Mouse (Mus musculus) forebrain, embryonic 10.5 days (tissue): ENCODE data around the gene Elmo1. TPM values are rescaled to one million over a fixed set of nuclear protein-coding genes. Genes with fewer than 3 reads are reported as not detected.

Experiments used
- DNase-seq: peaks from one replicate; pipeline ENCODE4 v3.0.0-alpha.2; 2017; ENCODE audit warnings: low spot score; ENCODE audit errors: extremely low spot score
- H3K27ac ChIP-seq: fragments of 300-500 bp; sonication (generic); 2 replicates; pipeline ENCODE4 v1.5.1; 2016; ENCODE audit warnings: mild to moderate bottlenecking
- H3K27me3 ChIP-seq: fragments of 300-500 bp; sonication (generic); 2 replicates; pipeline ENCODE4 v1.6.1; 2016; ENCODE audit warnings: mild to moderate bottlenecking; ENCODE audit not compliant: poor library complexity, severe bottlenecking
- H3K36me3 ChIP-seq: fragments of 300-500 bp; sonication (generic); replicated peaks from 2 replicates; pipeline ENCODE4 v1.6.1; 2016; ENCODE audit warnings: mild to moderate bottlenecking, moderate library complexity
- H3K4me1 ChIP-seq: fragments of 300-500 bp; sonication (generic); 2 replicates; pipeline ENCODE4 v1.6.1; 2016
- H3K4me3 ChIP-seq: fragments of 300-500 bp; sonication (generic); 2 replicates; pipeline ENCODE4 v1.5.1; 2016; ENCODE audit warnings: mild to moderate bottlenecking, moderate library complexity
- H3K9me3 ChIP-seq: fragments of 300-500 bp; sonication (generic); 2 replicates; pipeline ENCODE4 v1.6.1; 2016; ENCODE audit warnings: mild to moderate bottlenecking, moderate library complexity
- WGBS: fragments of 180-500 bp; shearing (Covaris S2); methylation state at CpG from one replicate; pipeline ENCODE4 v1.1.7; 2016; 5-methylcytosine and 5-hydroxymethylcytosine counted together
- polyA plus RNA-seq: library from polyadenylated mRNA; unstranded; fragments of >200 nt; fragmentation: Nextera tagmentation; extraction: Ambion mirVana; gene quantifications from 2 replicates; pipeline ENCODE4 v1.2.1, GENCODE M21; 2016

Gene Elmo1
- polyA plus RNA-seq, 1 experiment from 2014 or later: 8.9 TPM

DNA sequence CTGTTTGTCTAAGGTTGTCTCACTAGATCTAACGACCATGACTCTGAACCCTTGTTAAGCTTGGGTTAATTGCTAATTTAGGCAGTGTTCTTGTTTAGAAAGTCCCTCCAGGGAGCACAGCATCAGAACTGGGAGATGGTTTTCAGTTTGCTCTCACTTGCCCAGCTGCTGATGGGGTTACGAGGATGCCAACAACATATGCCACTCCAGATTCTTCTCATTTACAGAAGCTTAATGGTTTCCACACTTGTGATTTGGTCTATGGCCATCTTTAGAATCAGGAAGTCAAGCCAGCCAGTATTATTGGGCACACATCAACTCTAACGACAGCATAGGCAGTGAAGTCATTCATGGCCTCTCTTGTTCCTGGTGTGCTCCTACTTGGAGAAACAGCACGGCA lies 427.3 kb downstream of the Elmo1 start:
- H3K27ac ChIP-seq: no peak overlapping the region
- H3K4me1 ChIP-seq: peaks cover 2% of the 10 kb centered on the region; the same call in 1 of the 2 replicates
- H3K4me3 ChIP-seq: no peak overlapping the region
- 85% methylated on average over 4 of the region's 4 CpGs for WGBS
- H3K9me3 ChIP-seq: no peaks in the 10 kb centered on the region
- no peak for DNase-seq
- no peaks in the 10 kb centered on the region for H3K27me3 ChIP-seq
- no peaks in the 10 kb centered on the region for H3K36me3 ChIP-seq

DNA sequence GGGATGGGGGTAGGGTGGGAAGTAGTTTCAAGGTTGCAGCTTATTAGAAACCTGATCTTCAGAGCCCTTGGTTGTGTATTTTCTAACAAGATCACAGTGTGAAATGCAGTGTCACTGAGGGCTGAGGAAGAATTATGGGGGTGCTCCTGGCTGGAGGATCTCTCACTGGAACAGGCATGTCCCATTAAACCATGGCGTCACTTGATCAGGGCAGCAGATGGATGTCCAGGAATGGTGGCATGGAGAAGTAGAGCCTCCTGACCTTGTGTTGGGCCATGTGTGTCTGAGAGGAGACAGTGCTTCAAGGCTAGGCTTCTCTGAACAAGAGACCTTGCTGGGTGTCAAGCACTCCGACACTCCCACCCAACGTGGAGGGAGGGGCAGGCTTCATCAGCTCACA lies 431.1 kb downstream of the Elmo1 start:
- H3K27ac ChIP-seq: no peak overlapping the region
- no peaks in the 10 kb centered on the region for H3K36me3 ChIP-seq
- H3K4me1 ChIP-seq: no peaks in the 10 kb centered on the region
- H3K4me3 ChIP-seq: no peak overlapping the region
- H3K9me3 ChIP-seq: no peaks in the 10 kb centered on the region
- WGBS: 89% methylated on average over 3 of the region's 3 CpGs
- no peaks in the 10 kb centered on the region for H3K27me3 ChIP-seq
- no peak for DNase-seq

DNA sequence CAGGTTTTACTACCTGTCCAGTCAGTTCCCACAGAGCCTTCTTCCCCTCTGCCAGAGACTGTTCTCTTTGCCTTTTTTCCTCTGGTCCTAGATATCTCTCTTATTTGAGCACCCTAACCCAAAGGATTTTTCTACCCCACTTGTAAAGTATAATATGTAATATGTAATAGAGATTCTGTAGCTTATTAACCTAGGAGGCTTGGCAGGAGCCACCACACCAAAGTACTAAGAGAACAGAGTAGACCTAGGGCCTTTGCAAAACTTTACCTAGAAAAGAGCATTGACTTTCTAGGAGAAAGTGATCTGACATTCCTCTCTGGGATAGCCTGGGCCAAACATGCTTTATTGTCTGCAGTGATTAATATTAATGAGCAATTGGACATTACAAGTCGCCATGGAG lies 433.3 kb downstream of the Elmo1 start:
- H3K27me3 ChIP-seq: no peaks in the 10 kb centered on the region
- H3K27ac ChIP-seq: no peak overlapping the region
- H3K4me3 ChIP-seq: no peak overlapping the region
- WGBS: 80% methylated on average over 1 of the region's 1 CpGs
- no peaks in the 10 kb centered on the region for H3K9me3 ChIP-seq
- no peak for DNase-seq
- no peaks in the 10 kb centered on the region for H3K36me3 ChIP-seq
- no peaks in the 10 kb centered on the region for H3K4me1 ChIP-seq

DNA sequence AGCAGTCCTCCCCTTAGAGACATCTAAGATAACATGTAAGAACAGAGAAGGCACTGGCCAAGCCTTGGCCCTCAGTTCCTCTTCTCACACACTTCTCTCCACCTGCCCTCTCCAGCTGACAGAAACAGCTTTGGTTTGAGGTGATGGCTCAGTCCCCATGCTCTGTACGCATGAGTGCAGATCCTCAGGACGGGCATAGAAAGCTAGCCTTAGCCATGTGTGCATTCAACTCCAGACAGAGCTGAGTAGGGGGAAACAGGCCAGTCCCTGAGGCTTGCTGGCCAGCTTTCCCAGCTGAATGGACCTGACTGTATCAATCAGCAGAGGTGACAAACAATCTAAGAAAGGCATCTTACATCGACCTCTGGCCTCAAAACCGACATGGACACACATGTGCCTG lies 435.4 kb downstream of the Elmo1 start:
- H3K27ac ChIP-seq: no peak overlapping the region
- H3K27me3 ChIP-seq: no peaks in the 10 kb centered on the region
- H3K4me1 ChIP-seq: no peaks in the 10 kb centered on the region
- no peak for DNase-seq
- H3K9me3 ChIP-seq: no peaks in the 10 kb centered on the region
- 84% methylated on average over 4 of the region's 4 CpGs for WGBS
- no peak overlapping the region for H3K4me3 ChIP-seq
- no peaks in the 10 kb centered on the region for H3K36me3 ChIP-seq

DNA sequence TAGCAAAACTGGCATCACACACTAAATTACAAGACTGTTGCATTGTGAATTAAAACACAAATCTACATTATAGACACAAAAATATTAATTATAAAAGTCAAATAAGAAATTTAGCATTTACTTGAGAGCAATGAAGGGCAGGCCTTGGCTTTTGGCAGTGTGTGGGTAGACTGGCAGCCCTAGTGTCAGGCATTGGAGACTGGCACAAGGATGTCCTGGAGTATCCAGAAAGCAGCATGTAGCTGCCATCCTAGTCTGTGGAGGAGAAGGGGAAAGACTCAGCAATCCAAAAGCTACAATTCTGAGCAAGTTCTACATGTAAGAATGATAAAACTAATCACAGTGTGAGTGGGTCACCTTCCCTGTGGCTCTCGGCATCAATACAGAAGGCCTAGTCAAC lies 446.7 kb downstream of the Elmo1 start:
- Histone ChIP-seq H3K27ac (no peak overlapping the region), H3K9me3 (no peaks in the 10 kb centered on the region), H3K4me3 (no peak overlapping the region), H3K4me1 (no peaks in the 10 kb centered on the region), H3K27me3 (no peaks in the 10 kb centered on the region), H3K36me3 (no peaks in the 10 kb centered on the region)
- 93% methylated on average over 1 of the region's 1 CpGs for WGBS
- no peak for DNase-seq

DNA sequence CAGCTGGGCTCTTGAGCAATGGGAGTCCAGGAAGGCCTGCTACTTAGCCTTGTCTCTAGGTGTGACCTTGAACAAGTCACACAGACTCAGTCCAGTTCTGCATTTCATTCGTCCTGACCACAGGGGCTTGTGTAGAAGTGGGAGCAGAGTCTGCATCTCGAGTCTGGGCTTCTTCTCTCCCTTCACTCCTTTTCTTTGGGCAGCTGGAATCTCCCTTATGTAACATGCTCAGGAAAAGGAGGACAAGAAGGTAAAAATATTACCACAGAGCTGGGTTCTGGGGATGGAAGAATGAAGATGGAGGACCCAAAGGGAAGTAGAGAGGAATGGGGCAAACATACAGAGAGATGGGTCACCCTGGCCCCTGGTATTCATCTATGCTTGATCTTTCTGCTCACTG lies 447.1 kb downstream of the Elmo1 start:
- no peak overlapping the region for H3K27ac ChIP-seq
- H3K9me3 ChIP-seq: no peaks in the 10 kb centered on the region
- no peaks in the 10 kb centered on the region for H3K4me1 ChIP-seq
- no peak overlapping the region for H3K4me3 ChIP-seq
- 82% methylated on average over 2 of the region's 2 CpGs for WGBS
- H3K36me3 ChIP-seq: no peaks in the 10 kb centered on the region
- no peaks in the 10 kb centered on the region for H3K27me3 ChIP-seq
- no peak for DNase-seq

DNA sequence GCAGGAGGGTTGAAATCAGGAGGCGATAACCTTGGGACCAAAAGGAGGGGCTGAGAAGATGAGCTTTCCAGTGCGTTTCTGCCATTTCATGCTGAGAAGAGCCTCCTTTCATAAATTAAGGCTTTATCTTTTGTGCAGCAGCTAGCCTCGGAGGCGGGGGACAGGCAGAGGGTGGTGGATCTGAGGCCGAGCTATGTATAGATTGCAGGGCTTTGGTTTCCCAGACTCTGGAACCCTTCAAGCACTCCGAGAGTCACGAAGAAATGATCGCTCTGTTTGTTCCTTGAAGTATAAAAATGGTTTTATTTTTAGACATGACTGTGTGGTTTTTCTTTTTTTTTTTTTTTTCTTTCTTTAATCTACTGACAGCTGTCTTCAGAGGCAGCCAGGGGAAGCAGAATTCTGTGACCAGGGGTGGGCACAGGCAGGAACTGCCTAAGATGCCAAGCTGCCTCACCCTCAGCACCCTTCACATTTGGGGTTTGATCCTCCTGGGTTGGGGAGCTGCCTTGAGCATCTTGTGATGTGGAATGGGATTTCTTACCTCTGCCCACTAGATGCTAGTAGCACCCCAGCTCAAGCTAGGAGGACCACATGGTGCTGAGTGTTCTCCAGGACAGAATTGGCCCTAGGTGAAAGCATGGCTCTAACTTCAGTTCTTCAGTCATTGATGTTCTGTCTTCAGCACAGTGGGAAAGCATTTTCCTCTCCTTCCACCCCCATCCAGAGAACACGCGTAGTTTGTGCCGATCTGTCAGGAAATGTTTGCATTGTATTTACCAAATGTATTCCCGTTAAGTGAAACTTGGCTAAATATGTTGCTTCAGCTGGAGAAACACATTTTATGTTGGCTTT lies 448.0 kb downstream of the Elmo1 start:
- Histone ChIP-seq H3K27me3 (no peaks in the 10 kb centered on the region), H3K4me1 (no peaks in the 10 kb centered on the region), H3K27ac (no peak overlapping the region), H3K9me3 (no peaks in the 10 kb centered on the region), H3K36me3 (no peaks in the 10 kb centered on the region), H3K4me3 (no peak overlapping the region)
- 83% methylated on average over 12 of the region's 12 CpGs for WGBS
- no peak for DNase-seq

DNA sequence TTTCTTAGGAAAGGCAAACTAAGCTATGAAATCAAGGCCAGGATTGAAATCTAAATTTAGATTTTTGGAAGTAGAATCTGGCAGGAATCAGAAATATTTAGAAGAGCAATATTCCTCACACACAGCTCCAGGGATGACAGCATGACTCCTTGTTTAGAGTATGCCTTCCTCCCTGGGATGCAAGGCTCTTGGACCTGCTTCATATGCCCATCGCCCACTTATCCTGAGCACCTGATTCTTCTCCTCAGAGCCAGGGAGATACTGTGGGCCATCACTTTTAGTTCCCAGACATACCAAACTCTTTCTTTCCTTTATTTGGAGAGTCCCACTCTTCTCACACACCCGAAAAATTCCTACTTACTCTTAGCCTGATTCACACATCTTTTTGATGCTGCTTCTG lies 449.2 kb downstream of the Elmo1 start:
- Histone ChIP-seq H3K4me3 (no peak overlapping the region), H3K27me3 (no peaks in the 10 kb centered on the region), H3K27ac (no peak overlapping the region), H3K4me1 (no peaks in the 10 kb centered on the region), H3K9me3 (no peaks in the 10 kb centered on the region), H3K36me3 (no peaks in the 10 kb centered on the region)
- 89% methylated on average over 2 of the region's 2 CpGs for WGBS
- no peak for DNase-seq

DNA sequence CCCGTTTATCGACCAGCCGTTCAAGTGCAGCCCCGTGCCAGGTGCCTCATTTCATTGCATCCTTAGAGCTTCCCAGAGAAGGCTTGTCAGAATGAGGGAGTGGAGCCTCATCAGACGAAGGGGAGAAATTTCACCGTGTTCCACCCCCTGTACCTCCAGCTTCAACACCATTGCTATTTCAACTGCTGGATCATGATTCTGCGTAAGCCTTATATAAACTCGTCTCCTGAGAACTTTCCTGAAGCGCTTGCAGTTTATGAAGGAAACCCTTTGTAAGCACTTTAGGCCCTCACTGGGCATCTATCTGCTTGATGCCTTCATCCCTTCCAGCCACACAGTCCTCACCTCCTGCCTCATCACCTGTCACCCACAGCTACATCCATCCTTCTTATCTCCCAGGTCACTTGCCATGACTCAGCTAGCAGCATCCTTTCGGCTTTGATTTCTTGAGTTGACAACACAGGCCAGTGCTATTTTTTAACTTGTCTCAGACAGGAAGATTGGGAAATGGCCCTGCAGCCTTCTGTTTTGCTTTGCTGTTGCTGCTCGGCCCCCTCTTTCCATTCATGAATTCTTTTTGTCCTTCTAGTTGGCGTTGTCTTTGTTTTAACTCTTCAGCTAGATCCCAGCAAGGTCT lies 456.3 kb downstream of the Elmo1 start:
- Histone ChIP-seq H3K4me1 (no peaks in the 10 kb centered on the region), H3K36me3 (no peaks in the 10 kb centered on the region), H3K27me3 (no peaks in the 10 kb centered on the region), H3K4me3 (no peak overlapping the region), H3K9me3 (no peaks in the 10 kb centered on the region), H3K27ac (no peak overlapping the region)
- no peak for DNase-seq
- WGBS: 92% methylated on average over 12 of the region's 12 CpGs

DNA sequence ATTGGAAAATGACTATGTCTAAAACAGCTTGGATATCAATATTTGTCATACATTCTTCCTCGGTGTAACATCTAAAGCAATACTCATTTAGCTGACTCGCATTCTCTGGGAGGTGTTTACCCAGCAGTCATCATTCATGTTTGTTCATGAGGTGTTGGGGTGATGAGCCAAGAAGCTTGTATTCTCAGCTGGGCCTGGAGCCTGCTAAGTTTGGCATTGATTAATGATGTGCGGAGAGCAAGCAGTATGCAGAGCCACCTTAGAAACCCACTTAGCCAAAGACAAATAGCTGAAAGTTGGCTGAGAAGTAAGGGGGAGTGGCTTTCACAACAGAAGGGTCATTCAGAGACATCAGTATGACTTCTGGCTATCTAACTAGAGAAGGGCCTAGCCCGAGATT lies 459.6 kb downstream of the Elmo1 start:
- no peak for DNase-seq
- Histone ChIP-seq H3K4me1 (no peaks in the 10 kb centered on the region), H3K4me3 (no peak overlapping the region), H3K9me3 (no peaks in the 10 kb centered on the region), H3K27ac (no peak overlapping the region), H3K36me3 (no peaks in the 10 kb centered on the region), H3K27me3 (no peaks in the 10 kb centered on the region)
- 89% methylated on average over 4 of the region's 4 CpGs for WGBS

DNA sequence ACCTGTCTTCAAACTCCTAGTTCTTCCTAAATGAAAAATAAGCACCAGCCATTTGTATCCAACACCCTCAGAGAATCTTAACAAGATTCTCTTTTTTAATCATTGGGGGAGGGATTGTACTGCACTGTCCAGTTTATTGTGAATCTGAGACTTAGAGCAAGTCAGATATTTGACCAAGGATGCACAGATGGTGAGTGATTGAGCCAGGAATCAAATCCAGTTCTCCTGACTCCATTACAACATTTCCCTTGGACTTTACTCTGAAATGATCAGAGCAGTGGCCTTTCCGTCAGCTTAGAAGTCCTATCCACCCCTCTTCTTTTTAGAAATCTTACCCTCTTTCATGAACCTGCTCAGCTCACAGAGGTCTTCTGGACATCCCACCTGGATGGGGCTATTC lies 461.2 kb downstream of the Elmo1 start:
- H3K4me1 ChIP-seq: no peaks in the 10 kb centered on the region
- H3K9me3 ChIP-seq: no peaks in the 10 kb centered on the region
- no peaks in the 10 kb centered on the region for H3K36me3 ChIP-seq
- H3K4me3 ChIP-seq: no peak overlapping the region
- no peak for DNase-seq
- no peak overlapping the region for H3K27ac ChIP-seq
- H3K27me3 ChIP-seq: no peaks in the 10 kb centered on the region
- WGBS: 88% methylated on average over 1 of the region's 1 CpGs

DNA sequence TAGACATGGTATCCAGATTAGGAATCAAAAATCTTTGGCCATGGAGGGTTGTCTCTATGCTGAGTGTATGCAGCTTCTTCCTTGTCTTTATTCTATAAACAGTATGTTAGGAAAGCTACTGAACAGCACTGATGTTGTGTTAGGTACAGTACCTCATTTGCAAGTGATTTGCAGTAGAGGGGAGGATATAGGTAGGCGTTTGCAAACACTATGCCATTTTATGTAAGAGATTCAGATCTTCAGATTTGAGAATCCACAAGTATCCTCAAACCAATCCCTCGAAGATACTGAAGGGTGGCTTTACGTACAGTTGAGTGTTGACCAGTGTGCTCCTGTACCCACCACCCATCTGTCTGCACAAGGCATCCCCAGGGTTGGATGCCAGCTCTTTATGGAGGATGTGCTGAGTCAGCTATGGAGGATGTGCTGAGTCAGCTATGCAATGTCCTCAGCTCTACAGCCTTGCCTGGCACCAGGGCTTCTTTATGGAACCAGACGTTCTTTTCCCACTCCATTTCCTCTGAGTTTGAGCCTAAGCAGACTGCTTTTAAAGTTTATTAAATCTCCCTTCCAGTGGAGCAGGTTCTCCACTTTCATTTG lies 465.6 kb downstream of the Elmo1 start:
- H3K4me1 ChIP-seq: no peaks in the 10 kb centered on the region
- 84% methylated on average over 4 of the region's 4 CpGs for WGBS
- H3K36me3 ChIP-seq: no peaks in the 10 kb centered on the region
- no peak overlapping the region for H3K27ac ChIP-seq
- no peak overlapping the region for H3K4me3 ChIP-seq
- DNase-seq: no peak
- H3K9me3 ChIP-seq: no peaks in the 10 kb centered on the region
- H3K27me3 ChIP-seq: no peaks in the 10 kb centered on the region

DNA sequence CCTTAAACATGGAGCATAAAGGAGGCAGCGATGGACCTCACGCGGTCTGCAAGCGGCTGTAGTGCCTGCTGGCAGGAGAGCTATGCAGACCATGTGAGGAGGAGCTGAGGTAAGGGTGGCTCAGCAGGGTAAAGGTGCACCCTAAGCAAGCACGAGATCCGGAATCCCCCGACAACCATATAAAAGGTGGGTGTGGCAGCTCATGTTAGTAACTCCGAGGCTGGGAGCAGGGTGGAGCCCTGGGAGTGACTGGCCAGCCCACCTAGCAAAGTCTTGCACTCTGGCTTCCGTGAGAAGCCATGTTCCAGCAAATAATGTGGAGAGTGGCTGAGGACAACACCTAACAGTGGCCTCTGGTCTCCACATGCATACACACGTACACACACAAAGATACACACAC lies 466.3 kb downstream of the Elmo1 start:
- H3K4me1 ChIP-seq: no peaks in the 10 kb centered on the region
- no peaks in the 10 kb centered on the region for H3K9me3 ChIP-seq
- H3K36me3 ChIP-seq: no peaks in the 10 kb centered on the region
- H3K27ac ChIP-seq: no peak overlapping the region
- H3K4me3 ChIP-seq: no peak overlapping the region
- H3K27me3 ChIP-seq: no peaks in the 10 kb centered on the region
- 89% methylated on average over 10 of the region's 10 CpGs for WGBS
- DNase-seq: no peak
